Mouse (Mus musculus) heart, adult 2 months (tissue): Measurements from ENCODE around the gene Sall4.

Experiments
- CTCF ChIP-seq: fragments of 200-600 bp; IDR thresholded peaks from 2 replicates; pipeline ENCODE4 v1.8.1; 2022; ENCODE audit warnings: antibody characterized with exemption, mild to moderate bottlenecking, moderate library complexity
- EP300 ChIP-seq: fragments of 200-500 bp; IDR thresholded peaks from 2 replicates; pipeline ENCODE4 v1.6.1; 2011; ENCODE audit warnings: low read depth, low read length, control low read depth; ENCODE audit not compliant: insufficient read depth
- POLR2A ChIP-seq: fragments of 200-500 bp; IDR thresholded peaks from 2 replicates; pipeline ENCODE4 v1.6.1; 2011; ENCODE audit warnings: mild to moderate bottlenecking, low read depth, low read length, control low read depth; ENCODE audit not compliant: insufficient read depth

DNA sequence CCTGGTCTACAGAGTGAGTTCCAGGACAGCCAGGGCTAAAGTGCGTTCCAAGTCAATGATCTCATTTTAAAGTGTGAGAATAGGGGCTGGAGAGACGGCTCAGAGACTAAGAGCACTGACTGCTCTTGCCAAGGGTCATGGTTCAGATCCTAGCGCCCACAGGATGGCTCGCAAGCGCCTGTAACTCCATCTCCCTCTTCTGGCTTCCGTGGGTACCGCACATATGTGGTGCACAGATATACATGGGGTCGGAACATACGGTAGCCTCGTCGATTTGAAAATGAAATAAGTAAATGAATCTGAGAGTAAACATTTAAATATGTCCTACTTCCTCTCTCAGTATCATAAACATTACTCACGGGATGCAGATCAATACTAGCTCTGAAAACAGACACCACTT is 38.0 kb downstream of the Sall4 start:
- TF ChIP-seq POLR2A (no peak), CTCF (no peak), EP300 (no peak)
